Mouse (Mus musculus) urinary bladder, adult 18-20 months (tissue): Measurements from ENCODE around the gene Cotl1.

Experiments
- DNase-seq, 2 experiments: peaks; one replicate each; pipeline ENCODE4 v3.0.0; 2022; ENCODE audit warnings: low spot score in 2 of 2, mixed read lengths in 2 of 2

Gene Cotl1

DNA sequence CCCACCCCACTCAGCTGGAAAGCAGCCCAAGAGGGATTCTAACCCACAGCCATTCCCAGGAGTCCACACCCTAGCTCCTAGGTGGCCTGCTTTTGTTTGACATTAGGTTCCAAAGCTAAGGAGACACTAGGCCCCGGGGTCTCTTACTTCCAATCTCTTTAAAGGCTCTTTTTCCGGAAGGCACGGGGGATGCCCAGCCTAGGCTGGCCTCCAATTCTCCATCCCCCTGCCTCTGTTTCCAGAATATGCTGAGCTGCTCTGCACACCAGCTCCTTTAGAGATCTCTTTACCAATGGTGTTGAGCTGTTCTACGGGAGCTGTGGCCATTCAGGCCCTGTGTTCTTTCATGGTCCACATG, 1.4 kb downstream of the Cotl1 start:
- no peak for DNase-seq

DNA sequence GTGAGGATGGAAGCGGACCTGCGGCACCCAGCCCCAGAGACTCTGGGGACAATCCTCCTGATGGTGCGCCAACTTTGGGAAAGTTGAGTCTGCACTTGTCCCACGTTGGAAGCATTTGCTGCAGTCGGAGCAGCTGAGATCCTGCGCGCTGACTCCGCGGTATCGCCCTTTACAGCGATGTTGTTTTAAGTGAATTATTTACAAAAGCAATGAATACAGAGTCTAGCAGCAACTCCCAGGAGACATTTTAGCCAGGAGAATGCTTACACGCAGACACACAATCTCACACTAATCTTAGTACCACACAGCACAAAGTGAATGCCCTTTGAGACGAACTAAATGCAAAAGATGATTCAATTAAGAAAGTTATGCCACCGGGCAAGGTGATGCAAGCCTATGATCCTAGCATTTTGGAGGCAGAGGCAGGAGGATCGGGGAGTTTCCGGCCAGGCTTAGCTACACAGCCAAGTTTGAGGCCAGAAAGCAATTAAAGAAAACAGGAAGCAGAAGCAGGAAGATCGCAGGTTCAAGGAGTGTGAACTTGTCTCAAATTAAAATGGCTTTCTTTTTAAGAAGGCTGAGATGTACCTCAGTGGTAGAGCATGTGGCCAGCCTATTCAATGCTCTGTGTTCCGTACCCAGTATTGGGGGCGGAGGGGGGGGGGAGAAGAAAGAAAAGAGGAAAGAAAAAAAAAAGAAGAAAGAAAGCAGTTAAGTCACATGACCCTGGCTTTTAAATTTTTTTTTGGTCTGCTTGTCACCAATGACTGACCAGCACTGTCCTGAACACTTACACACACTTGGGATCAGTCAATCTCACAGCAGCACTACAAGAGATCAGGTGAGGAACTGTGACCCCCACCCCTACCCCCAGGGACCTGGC, 2.0 kb downstream of the Cotl1 start:
- DNase-seq: no peak

- DNase-seq: no peak
Measured at GRCm38 (mm10) chr8:119837553-119838071, 2.7 kb downstream of the Cotl1 start.

DNA sequence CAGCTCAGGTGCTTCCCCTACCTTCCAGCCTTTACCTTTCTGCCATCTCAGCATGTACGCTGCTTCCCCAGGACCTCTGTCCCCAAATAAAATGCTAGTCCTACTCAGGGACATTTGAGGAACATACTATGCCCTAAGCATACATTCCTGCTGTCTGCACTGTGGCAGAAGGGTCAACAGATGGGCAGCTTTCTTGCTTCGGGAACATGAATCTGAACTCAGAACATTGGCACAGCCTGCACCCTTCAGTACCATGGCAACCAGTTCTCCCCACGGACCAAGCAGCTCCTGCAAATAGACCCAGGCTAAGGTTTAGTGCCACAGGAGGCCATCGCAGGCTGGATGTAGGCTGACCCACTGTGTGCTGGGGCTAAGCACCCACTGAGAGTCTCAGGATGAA, 3.5 kb downstream of the Cotl1 start:
- DNase-seq: no peak

- no peak for DNase-seq
Measured at GRCm38 (mm10) chr8:119835270-119835669, 5.1 kb downstream of the Cotl1 start.

DNA sequence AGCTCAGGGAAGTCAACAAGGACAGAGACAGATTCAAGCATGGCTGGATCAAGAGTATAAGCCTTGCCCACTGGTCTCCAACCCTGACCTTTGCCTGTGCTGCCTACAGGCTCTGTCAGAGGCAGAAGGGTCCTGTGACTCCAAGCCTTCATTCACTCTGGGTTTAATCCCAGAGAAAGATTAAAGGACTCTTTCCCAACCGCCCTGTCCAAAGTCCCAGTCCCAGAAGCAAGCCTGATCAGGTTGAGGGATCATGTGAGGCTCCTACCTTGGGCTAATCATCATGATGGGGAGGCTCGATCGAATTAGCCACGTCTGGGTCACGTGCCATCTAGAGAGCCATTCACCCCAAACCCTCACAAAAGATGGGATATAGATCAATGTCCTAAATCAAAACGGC, 5.7 kb downstream of the Cotl1 start:
- DNase-seq: no peak

- DNase-seq: no peak
Measured at GRCm38 (mm10) chr8:119832931-119833330, 7.4 kb downstream of the Cotl1 start.

DNA sequence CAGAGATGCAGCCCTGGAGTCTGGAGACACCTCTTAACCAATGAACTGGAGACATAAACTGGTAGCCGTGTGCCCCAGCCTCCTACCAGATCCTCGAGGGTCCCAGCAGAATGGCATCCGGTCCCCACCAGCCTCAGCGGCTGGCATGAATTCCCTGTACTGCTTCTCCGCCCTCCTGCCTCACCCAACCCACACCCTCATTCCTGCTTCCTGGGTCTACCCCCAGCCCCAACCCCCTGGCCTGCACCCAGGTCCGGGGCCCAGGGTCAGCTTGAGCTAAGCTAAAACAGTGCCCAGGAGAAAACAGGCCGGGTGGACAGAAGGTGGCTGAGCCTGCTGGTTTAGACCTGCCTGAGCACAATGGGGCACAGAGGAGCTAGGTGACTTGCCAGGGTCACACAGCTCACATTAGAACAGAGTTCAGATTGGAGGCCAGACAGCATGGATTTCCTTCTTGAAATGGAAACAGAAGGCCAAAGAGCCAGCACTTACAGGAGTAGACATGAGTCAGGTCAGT, 8.2 kb downstream of the Cotl1 start:
- DNase-seq: peak in 1 of 2 experiments; percentile 33

GRCm38 (mm10) chr8:119831336-119831995, 8.9 kb downstream of the Cotl1 start:
- DNase-seq: peak in 1 of 2 experiments; percentile 46

- no peak for DNase-seq
Measured at GRCm38 (mm10) chr8:119830589-119830988, 9.8 kb downstream of the Cotl1 start.

DNA sequence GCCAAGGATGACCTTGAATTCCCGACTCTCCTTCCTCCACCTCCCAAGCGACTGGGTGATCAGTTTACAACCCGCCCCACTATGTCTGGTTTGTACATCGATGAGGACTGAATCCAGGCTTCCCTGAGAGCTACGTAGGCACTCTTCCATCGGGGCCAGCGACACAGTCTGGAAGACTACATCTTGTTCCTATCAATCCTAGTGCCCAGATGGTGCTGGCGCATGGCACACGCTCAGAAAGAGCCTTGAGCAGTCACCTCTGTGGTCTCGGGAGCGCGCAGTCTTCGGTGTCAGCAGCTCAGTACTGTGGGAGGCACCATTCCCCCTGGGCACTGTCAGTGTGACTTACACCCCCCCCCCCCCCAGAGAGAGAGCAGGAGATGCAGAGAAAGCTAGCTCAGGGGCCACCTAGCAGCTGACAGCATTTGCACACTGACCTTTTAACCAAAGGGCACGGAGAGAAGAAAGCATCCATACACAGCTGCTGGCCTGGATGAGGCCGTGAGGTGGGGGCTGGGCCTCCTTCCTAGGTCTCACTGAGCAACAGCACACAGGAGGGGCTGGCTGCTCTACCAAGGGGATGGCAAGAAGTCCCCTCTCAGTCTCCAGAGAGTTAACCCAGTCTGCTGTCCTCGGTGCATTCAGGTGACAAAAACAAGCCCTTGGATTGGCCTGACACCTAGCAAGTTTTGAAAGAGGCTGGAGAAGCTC, 10.3 kb downstream of the Cotl1 start:
- DNase-seq: no peak

DNA sequence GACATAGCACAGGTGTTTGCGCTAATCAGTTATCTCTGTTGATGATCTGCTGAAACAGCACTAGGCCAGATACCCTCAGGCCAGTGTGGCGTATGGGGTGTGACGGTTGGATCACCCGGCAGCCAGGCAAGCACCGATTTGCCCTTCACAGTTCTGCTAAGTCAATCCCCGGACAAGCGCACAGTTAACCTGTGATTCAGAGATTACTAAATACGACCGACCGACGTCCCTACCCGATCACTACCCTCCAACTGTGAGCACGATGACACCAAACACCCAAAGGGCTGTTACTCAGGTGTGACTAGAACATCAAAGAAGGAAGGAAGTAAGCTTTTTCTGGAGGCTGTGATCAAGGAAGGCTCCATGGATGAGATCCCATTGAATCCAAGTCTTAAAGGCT, 10.9 kb downstream of the Cotl1 start:
- DNase-seq: no peak

GRCm38 (mm10) chr8:119829015-119829414, 11.3 kb downstream of the Cotl1 start:
- DNase-seq: no peak

DNA sequence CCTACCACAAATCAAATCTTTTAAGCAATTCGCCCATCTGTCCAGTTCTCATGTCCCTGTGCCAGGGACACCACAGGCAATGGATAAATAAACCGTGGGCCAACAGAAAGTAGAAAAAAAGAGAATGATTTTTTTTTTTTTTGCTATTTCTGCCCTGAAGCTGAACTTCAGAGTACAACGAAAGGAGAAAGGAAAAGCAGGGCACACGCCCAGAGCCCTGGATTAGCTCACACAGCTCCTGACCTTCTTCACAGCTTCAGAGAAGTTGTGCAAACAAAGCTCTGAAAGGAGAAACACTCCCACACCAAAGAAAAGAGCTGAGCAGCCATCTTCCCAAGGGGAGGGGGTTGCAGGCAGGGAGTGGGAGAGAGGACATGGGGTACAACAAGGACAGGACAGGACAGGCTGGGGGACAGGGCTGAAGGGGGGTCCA, 12.6 kb downstream of the Cotl1 start:
- no peak for DNase-seq

GRCm38 (mm10) chr8:119826982-119827381, 13.4 kb downstream of the Cotl1 start:
- DNase-seq: no peak

- DNase-seq: no peak
Measured at GRCm38 (mm10) chr8:119825950-119826730, 14.2 kb downstream of the Cotl1 start.

DNA sequence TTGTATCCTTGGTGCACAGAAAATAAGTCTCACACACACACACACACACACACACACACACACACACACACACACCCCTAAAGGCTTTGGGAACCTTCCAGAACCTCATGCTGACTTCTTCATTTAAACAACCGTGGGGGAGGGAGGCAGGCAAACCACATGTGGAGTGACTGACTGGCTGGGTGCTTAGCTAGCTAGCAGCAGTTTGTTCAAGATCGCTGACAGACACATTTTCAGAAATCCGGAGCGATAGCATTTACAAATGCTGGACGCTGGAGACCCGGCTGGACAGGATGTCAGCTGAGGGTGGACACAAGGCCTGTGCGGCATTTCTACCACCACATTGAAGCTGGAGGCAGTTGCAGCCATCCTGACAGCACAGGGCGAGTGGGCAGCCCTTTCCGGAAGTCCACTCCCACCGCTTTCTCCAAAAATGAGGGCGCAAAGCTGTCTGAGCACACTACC, 15.5 kb downstream of the Cotl1 start:
- DNase-seq: no peak

- no peak for DNase-seq
Measured at GRCm38 (mm10) chr8:119824100-119824499, 16.2 kb downstream of the Cotl1 start.

DNA sequence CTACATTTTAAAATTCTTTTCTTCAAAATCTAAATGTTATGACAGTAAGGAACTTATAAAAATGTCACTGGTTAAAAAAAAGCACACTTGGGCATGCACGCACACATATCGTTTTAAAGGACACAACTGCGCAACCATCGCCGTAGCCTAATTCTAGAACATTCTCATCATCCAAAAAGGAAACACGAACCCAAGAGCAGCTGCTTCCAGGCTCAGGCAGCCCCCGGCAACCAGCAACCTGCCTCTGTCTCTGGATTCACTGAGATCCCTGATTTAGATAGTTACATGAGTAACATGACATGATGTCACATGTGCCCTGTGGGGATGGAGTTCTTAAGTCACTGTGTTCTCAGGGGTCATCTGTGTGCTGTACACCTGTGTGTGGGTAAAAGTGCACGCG, 17.1 kb downstream of the Cotl1 start:
- no peak for DNase-seq

GRCm38 (mm10) chr8:119821691-119822090, 18.7 kb downstream of the Cotl1 start:
- no peak for DNase-seq

DNA sequence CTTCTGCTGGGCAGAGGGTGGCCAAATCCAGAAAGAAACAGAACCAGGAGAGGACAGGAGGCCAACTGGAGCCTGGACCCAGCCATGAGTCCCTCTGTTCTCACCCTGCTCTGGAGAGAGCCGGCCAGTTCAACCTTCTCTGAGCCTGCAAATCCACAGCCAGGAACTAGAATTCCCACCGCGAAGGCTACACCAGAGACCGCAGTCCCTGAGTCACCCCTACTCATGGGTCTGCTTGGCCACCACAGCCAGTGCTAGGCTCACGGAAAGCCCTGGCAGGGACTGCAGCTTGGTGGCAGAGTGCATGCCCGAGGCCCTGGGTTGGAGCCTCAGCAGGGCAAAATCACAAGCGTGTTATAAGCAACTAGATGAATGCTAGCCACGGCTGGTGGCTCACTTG, 20.4 kb downstream of the Cotl1 start:
- no peak for DNase-seq
